Mouse (Mus musculus): ENCODE measurements around the gene Atf7ip2. TPM values are rescaled to one million over a fixed set of nuclear protein-coding genes. Genes with fewer than 3 reads are reported as not detected.

Atf7ip2 gene
- total and polyA plus RNA-seq, 3 experiments = 0.11 to 0.23 TPM; not detected in 1

DNA sequence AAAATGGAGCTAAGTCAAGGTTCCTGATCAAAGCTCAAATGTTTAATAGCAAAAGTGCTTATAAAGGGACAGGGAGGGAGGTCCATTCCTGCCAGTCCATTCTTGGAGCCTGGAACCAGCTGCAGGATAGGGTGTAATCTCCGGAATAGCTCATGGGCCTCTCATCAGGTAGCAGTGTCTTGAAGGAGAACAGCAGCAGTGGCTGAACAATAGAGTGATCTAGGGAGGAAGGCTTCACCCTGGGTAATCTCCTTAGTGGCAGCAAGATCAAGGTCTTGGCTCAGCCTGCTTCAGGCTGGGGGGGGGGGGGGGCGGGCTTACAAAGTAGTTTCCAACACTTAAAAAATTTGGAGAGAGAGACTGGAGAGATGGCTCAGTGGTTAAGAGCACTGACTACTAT is 34.8 kb downstream of the Atf7ip2 start:
- Histone ChIP-seq H3K27me3 (ENCODE audit: control insufficient read depth in 1 of 2, insufficient read depth in 2 of 2, low read length in 2 of 2) (no peaks in the 10 kb centered on the region), H3K36me3 (ENCODE audit: control insufficient read depth in 1 of 2, insufficient read depth in 2 of 2, low read length in 2 of 2) (no peaks in the 10 kb centered on the region), H3K9ac (ENCODE audit: control insufficient read depth, low read depth, low read length, poor library complexity, severe bottlenecking) (no peak overlapping the region), H3K4me3 (ENCODE audit: control insufficient read depth in 1 of 2, insufficient read depth in 1 of 2, low read depth in 2 of 2, low read length in 2 of 2) (no peak overlapping the region), H3K27ac (ENCODE audit: control insufficient read depth, low read depth, low read length) (no peak overlapping the region), H3K9me3 (replicated peaks; ENCODE audit: insufficient read depth, low read length) (no peaks in the 10 kb centered on the region), H3K4me1 (ENCODE audit: control insufficient read depth in 1 of 2, insufficient read depth in 2 of 2, low read length in 2 of 2) (no peaks in the 10 kb centered on the region), H3K79me2 (ENCODE audit: control insufficient read depth, insufficient read depth, low read length, poor library complexity) (no peaks in the 10 kb centered on the region)
- TF ChIP-seq TBP (IDR thresholded peaks at IDR 0.05; ENCODE audit: low read depth, low read length) = no peak
- no peak for TF ChIP-seq POLR2AphosphoS5 (IDR thresholded peaks at IDR 0.05; ENCODE audit: borderline replicate concordance, low read depth, low read length)
- no peak for TF ChIP-seq ELF1 (IDR thresholded peaks at IDR 0.05; ENCODE audit: low read depth, low read length)
- DNase-seq (ENCODE audit: low read depth, low spot score) = no peak

DNA sequence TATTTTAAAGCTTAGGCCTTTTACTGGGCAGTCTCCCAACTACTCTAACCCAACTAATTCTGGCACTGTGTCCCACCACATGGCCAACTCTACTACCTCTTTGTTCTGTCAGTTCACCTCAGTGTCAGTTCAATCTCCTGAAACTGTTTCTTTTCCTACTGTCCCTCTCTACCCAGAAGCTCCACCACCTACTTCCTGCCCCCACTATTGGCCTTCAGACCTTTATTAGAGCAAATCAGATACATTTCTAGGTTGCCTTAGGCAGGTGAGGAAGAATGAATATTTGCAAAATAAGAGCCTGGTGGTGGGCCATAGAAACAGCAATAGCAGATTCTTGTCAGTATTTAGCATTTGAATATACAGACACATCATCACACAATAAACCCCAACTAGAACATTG is 44.1 kb downstream of the Atf7ip2 start:
- no peak for DNase-seq (ENCODE audit: low read depth, low spot score)
- Histone ChIP-seq H3K36me3 (ENCODE audit: control insufficient read depth in 1 of 2, insufficient read depth in 2 of 2, low read length in 2 of 2) (no peaks in the 10 kb centered on the region), H3K79me2 (ENCODE audit: control insufficient read depth, insufficient read depth, low read length, poor library complexity) (no peaks in the 10 kb centered on the region), H3K4me3 (ENCODE audit: control insufficient read depth in 1 of 2, insufficient read depth in 1 of 2, low read depth in 2 of 2, low read length in 2 of 2) (no peak overlapping the region), H3K4me1 (ENCODE audit: control insufficient read depth in 1 of 2, insufficient read depth in 2 of 2, low read length in 2 of 2) (no peaks in the 10 kb centered on the region), H3K27ac (ENCODE audit: control insufficient read depth, low read depth, low read length) (no peak overlapping the region), H3K9me3 (replicated peaks; ENCODE audit: insufficient read depth, low read length) (no peaks in the 10 kb centered on the region), H3K27me3 (ENCODE audit: control insufficient read depth in 1 of 2, insufficient read depth in 2 of 2, low read length in 2 of 2) (no peaks in the 10 kb centered on the region), H3K9ac (ENCODE audit: control insufficient read depth, low read depth, low read length, poor library complexity, severe bottlenecking) (no peak overlapping the region)
- TF ChIP-seq ETS1 (IDR thresholded peaks at IDR 0.05; ENCODE audit: low read depth, low read length) = no peak
- no peak for TF ChIP-seq ZMIZ1 (IDR thresholded peaks at IDR 0.05; ENCODE audit: low read depth, low read length)
- no peak for TF ChIP-seq KAT2A (conservative IDR thresholded peaks at IDR 0.05; ENCODE audit: low read depth, low read length)
- no peak for TF ChIP-seq CHD1 (IDR thresholded peaks at IDR 0.05; ENCODE audit: low read depth, low read length)
- no peak for TF ChIP-seq TAL1 (IDR thresholded peaks at IDR 0.05; ENCODE audit: low read length)
- TF ChIP-seq MEF2A (IDR thresholded peaks at IDR 0.05; ENCODE audit: extremely low read depth, insufficient replicate concordance, low read depth, low read length, poor library complexity, severe bottlenecking) = no peak
- TF ChIP-seq ELF1 (IDR thresholded peaks at IDR 0.05; ENCODE audit: low read depth, low read length) = no peak
- no peak for TF ChIP-seq GABPA (IDR thresholded peaks at IDR 0.05; ENCODE audit: low read depth, low read length)
- TF ChIP-seq E2F4 (IDR thresholded peaks at IDR 0.05; ENCODE audit: borderline replicate concordance, low read depth, low read length) = no peak
- TF ChIP-seq SIN3A (IDR thresholded peaks at IDR 0.05; ENCODE audit: low read length) = no peak
- no peak for TF ChIP-seq POLR2AphosphoS2 (IDR thresholded peaks at IDR 0.05; ENCODE audit: low read length)
- TF ChIP-seq TBP (IDR thresholded peaks at IDR 0.05; ENCODE audit: low read depth, low read length) = no peak

GRCm38 (mm10) chr16:10253993-10254392 is 61.5 kb downstream of the Atf7ip2 start:
- H3K4me3 ChIP-seq (ENCODE audit: control insufficient read depth in 1 of 2, insufficient read depth in 1 of 2, low read depth in 2 of 2, low read length in 2 of 2) = no peak overlapping the region
- H3K9ac ChIP-seq (ENCODE audit: control insufficient read depth, low read depth, low read length, poor library complexity, severe bottlenecking) = no peak overlapping the region
- no peaks in the 10 kb centered on the region for H3K4me1 ChIP-seq (ENCODE audit: control insufficient read depth in 1 of 2, insufficient read depth in 2 of 2, low read length in 2 of 2)
- H3K27ac ChIP-seq (ENCODE audit: control insufficient read depth, low read depth, low read length) = no peak overlapping the region
- H3K79me2 ChIP-seq (ENCODE audit: control insufficient read depth, insufficient read depth, low read length, poor library complexity) = no peaks in the 10 kb centered on the region
- H3K36me3 ChIP-seq (ENCODE audit: control insufficient read depth in 1 of 2, insufficient read depth in 2 of 2, low read length in 2 of 2) = no peaks in the 10 kb centered on the region
- DNase-seq (ENCODE audit: low read depth, low spot score) = no peak
- no peaks in the 10 kb centered on the region for H3K9me3 ChIP-seq (replicated peaks; ENCODE audit: insufficient read depth, low read length)
- no peak for TF ChIP-seq TAL1 (IDR thresholded peaks at IDR 0.05; ENCODE audit: low read length)
- no peak for TF ChIP-seq MAX (IDR thresholded peaks at IDR 0.05; ENCODE audit: low read length)
- TF ChIP-seq JUND (IDR thresholded peaks at IDR 0.05; ENCODE audit: low read depth, low read length) = no peak
- TF ChIP-seq EP300 (IDR thresholded peaks at IDR 0.05; ENCODE audit: low read depth in 1 of 2, low read length in 2 of 2) = no peak
- TF ChIP-seq BHLHE40 (IDR thresholded peaks at IDR 0.05; ENCODE audit: borderline replicate concordance, low read depth, low read length) = no peak
- no peak for TF ChIP-seq CHD2 (IDR thresholded peaks at IDR 0.05; ENCODE audit: low read length)
- no peak for TF ChIP-seq MYB (IDR thresholded peaks at IDR 0.05; ENCODE audit: low read depth, low read length)
- no peak for TF ChIP-seq MXI1 (IDR thresholded peaks at IDR 0.05; ENCODE audit: low read depth, low read length)
- no peak for TF ChIP-seq ZNF384 (IDR thresholded peaks at IDR 0.05; ENCODE audit: low read depth, low read length)
- no peak for TF ChIP-seq POLR2AphosphoS2 (IDR thresholded peaks at IDR 0.05; ENCODE audit: low read length)
- no peak for TF ChIP-seq MAZ (IDR thresholded peaks at IDR 0.05; ENCODE audit: low read depth, low read length)
- no peak for TF ChIP-seq HCFC1 (IDR thresholded peaks at IDR 0.05; ENCODE audit: low read depth, low read length)
- H3K27me3 ChIP-seq (ENCODE audit: control insufficient read depth in 1 of 2, insufficient read depth in 2 of 2, low read length in 2 of 2) = no peaks in the 10 kb centered on the region
